Mouse (Mus musculus): Measurements from ENCODE around the gene Klhdc8b.
A peak's percentile ranks its signal among the peaks of the same experiment; 100 is the strongest.

Klhdc8b gene

GRCm38 (mm10) chr9:108461181-108461631, at the start of gene Klhdc8b:
TSS of gene Klhdc8b (minus strand) at chr9:108461581.
- DNase-seq (ENCODE audit: low read depth): no peak

GRCm38 (mm10) chr9:108508776-108509175, 47.4 kb upstream of the Klhdc8b start:
- DNase-seq (ENCODE audit: low read depth): no peak

- peak; percentile 99 for DNase-seq (ENCODE audit: low read depth)
Observed at GRCm38 (mm10) chr9:108507619-108508434, 46.4 kb upstream of the Klhdc8b start, which contains the start of gene Qars. TSS of gene Qars (plus strand) at chr9:108507706.

- DNase-seq (ENCODE audit: low read depth): no peak
Observed at GRCm38 (mm10) chr9:108506901-108507300, 45.5 kb upstream of the Klhdc8b start.

- no peak for DNase-seq (ENCODE audit: low read depth)
Observed at GRCm38 (mm10) chr9:108499943-108500342, 38.6 kb upstream of the Klhdc8b start.

- no peak for DNase-seq (ENCODE audit: low read depth)
Observed at GRCm38 (mm10) chr9:108499231-108499630, 37.9 kb upstream of the Klhdc8b start.

- no peak for DNase-seq (ENCODE audit: low read depth)
Observed at GRCm38 (mm10) chr9:108494905-108495304, 33.5 kb upstream of the Klhdc8b start.

GRCm38 (mm10) chr9:108494146-108494825, 32.9 kb upstream of the Klhdc8b start:
- DNase-seq (ENCODE audit: low read depth): no peak

GRCm38 (mm10) chr9:108493246-108493645, 31.9 kb upstream of the Klhdc8b start:
- DNase-seq (ENCODE audit: low read depth): no peak

GRCm38 (mm10) chr9:108492043-108492750, 30.8 kb upstream of the Klhdc8b start:
- DNase-seq (ENCODE audit: low read depth): peak; percentile 51

- DNase-seq (ENCODE audit: low read depth): no peak
Observed at GRCm38 (mm10) chr9:108491286-108491580, 29.9 kb upstream of the Klhdc8b start.

- peak; percentile 99 for DNase-seq (ENCODE audit: low read depth)
Observed at GRCm38 (mm10) chr9:108490559-108491285, 29.3 kb upstream of the Klhdc8b start, which contains the start of gene Usp19. TSS of gene Usp19 (plus strand) at chr9:108490602.

- peak; percentile 62 for DNase-seq (ENCODE audit: low read depth)
Observed at GRCm38 (mm10) chr9:108489702-108490558, 28.5 kb upstream of the Klhdc8b start.

- no peak for DNase-seq (ENCODE audit: low read depth)
Observed at GRCm38 (mm10) chr9:108489215-108489614, 27.8 kb upstream of the Klhdc8b start.

- no peak for DNase-seq (ENCODE audit: low read depth)
Observed at GRCm38 (mm10) chr9:108488403-108488802, 27.0 kb upstream of the Klhdc8b start.

- no peak for DNase-seq (ENCODE audit: low read depth)
Observed at GRCm38 (mm10) chr9:108486973-108487530, 25.7 kb upstream of the Klhdc8b start.

GRCm38 (mm10) chr9:108485301-108485875, 24.0 kb upstream of the Klhdc8b start:
- no peak for DNase-seq (ENCODE audit: low read depth)

GRCm38 (mm10) chr9:108484021-108484420, 22.6 kb upstream of the Klhdc8b start:
- no peak for DNase-seq (ENCODE audit: low read depth)

- no peak for DNase-seq (ENCODE audit: low read depth)
Observed at GRCm38 (mm10) chr9:108483051-108483790, 21.8 kb upstream of the Klhdc8b start.
